Mouse (Mus musculus): Measurements from ENCODE around the gene Mmgt2. TPM values are rescaled to one million over a fixed set of nuclear protein-coding genes. Genes with fewer than 3 reads are reported as not detected.

Mmgt2 gene
- polyA plus RNA-seq (2016; fragmentation: Nextera tagmentation; extraction: Ambion mirVana) = 30.8 and 34.7 TPM in 2 replicates

DNA sequence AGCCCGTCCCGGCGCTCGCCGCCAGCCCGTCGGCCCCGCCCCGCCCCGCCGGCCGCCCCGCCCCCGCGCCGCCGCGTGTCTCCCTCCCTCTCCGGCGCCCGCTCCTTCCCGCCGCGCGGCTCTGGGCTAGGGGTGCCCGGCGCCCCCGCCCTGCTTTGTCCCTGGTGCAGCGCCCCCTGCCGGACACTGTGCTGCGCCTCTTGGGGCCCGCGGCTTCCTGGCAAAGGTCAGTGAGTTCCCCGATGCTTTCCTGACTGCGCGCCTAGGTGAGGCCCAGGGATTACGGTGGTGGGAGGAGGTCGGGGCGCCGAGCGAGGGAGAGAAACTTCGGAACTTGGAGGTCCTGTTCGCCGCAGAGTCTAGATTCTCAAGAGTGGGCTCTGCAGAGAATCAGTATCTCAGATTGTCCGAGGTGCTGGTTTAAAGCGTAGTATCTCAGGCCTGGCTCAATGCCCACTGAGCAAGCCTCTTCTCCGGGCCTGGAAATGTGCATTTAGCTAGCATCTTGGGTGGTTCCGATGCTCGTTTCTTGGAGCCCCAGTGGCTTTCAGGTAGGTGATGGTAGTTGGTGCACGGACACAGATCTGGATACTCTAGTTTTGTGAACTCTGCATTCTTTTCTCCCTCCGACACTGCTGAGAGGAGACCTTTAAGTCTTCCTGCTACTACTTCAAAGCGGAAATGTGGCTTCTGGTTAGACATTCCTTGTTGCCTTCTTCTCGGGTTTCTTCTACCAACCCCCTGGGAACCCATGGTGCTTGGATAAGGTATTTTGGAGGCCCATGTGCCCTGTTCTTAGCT lies at the start of gene Mmgt2:
Mmgt2 (plus strand) TSS at position 74 of the 801 bp plus-strand sequence.
- H3K27me3 ChIP-seq (replicated peaks) = no peaks in the 10 kb centered on the region
- 0 out of 2 replicates have a peak within 1 kb of the TSS, but pooled peaks have one; percentile 17 for H3K27ac ChIP-seq
- no peaks in the 10 kb centered on the region for H3K9me3 ChIP-seq
- ATAC-seq (ENCODE audit: low FRiP score, low read depth) = peak; percentile 89
- peak within 1 kb of the TSS; percentile 96 for H3K4me2 ChIP-seq (replicated peaks)
- H3K4me3 ChIP-seq = peak within 1 kb of the TSS; percentile 74
- H3K36me3 ChIP-seq = no peaks in the 10 kb centered on the region
- H3K9ac ChIP-seq = peak within 1 kb of the TSS; percentile 83
- peaks cover 39% of the 10 kb centered on the region for H3K4me1 ChIP-seq
- 1% methylated on average over 32 of the region's 53 CpGs for WGBS

DNA sequence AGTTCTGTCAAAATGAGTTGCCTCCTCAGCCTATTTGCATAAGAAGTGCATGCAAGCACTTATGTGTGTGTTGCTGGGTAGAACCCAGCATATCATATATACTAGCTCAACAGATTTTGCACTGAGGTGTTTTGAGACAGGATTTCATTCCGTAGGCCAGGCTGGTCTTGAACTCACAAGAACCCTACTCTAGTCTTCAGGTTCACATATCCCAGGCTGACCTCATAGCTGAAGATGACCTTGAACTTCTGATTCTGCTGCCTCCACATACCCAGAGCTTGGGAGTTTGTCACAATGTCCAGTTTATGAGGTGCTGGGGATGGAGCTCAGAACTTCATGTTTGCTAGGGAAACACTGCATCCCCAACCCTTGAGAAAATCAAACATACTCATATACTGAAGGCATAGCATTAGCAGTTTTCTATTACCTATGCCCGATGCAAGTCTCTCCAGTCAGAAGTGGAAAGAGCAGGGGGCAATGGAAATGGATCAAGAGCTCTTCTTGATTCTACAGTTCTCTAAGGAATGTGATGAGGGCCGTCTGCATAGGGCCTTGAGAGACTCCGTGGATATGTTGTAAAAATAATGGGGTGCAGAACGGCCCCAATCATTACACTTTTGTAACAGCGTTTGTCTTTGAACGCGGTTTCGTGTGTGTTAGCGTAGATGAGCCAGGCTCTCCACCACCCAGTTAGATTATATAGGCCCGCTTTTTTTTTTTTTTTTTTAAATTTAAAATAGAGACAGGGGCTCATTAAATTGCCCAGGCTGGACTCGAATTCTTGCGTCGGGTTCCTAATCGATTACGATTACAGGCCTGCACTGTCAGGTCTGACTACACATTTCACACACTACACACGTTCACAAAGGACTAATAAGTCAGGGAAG lies 46.5 kb upstream of the Mmgt2 start:
- WGBS = 12% methylated on average over 17 of the region's 17 CpGs

DNA sequence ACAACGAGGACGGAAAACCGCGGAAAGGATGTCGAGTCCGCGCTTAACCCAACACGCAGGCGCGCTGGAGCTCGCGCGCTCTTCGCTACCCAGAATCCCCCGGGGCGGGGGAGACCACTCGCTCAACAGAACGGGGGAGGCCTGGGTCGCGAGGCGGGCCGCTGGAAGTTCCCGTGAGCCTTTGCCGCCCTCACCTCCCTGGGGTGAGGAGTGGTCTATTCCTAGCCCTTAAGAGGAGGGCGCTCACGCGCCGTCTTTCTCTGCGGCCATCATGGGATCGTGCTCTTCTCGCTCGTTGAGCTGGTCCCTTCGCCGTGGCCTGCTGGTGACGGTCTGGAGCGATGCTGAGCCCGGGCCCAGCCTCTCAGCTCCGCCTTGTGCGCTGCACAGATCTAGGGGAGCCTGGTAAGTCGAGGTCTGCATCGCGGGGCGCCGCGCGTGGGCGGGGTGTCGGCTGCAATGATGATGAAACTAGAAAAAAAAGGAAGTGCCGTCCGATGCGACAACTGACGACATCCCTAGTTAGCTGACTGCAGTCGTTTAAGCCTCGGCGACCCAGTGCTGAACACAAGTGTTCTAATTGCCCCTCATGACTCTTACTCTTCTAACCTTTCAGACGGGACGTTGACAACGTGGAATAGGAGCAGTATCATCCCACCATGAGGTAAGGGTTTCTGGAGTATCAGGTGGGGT lies 45.7 kb upstream of the Mmgt2 start:
- WGBS = under 1% methylated on average over 58 of the region's 58 CpGs
- Histone ChIP-seq H3K4me2 (replicated peaks) (peak overlapping the region; percentile 89), H3K4me3 (peak overlapping the region; percentile 66), H3K9ac (peak overlapping the region; percentile 81), H3K9me3 (no peaks in the 10 kb centered on the region), H3K4me1 (peaks cover 35% of the 10 kb centered on the region), H3K27me3 (replicated peaks) (no peaks in the 10 kb centered on the region), H3K36me3 (peaks cover 40% of the 10 kb centered on the region), H3K27ac (peak overlapping the region; percentile 79; the same call in 1 of the 2 replicates)
- ATAC-seq (ENCODE audit: low FRiP score, low read depth) = peak; percentile 93

More for the DNA sequence above, 46.5 kb upstream of the Mmgt2 start:
- 0 out of 2 replicates have a peak, but pooled peaks have one; percentile 4 for ATAC-seq (ENCODE audit: low FRiP score, low read depth)
- Histone ChIP-seq H3K27me3 (replicated peaks) (no peaks in the 10 kb centered on the region), H3K4me2 (replicated peaks) (peak overlapping the region; percentile 89), H3K4me3 (peak overlapping the region; percentile 66), H3K27ac (peak overlapping the region; percentile 77), H3K9ac (peak overlapping the region; percentile 81), H3K4me1 (peaks cover 35% of the 10 kb centered on the region), H3K9me3 (no peaks in the 10 kb centered on the region), H3K36me3 (peaks cover 32% of the 10 kb centered on the region)

DNA sequence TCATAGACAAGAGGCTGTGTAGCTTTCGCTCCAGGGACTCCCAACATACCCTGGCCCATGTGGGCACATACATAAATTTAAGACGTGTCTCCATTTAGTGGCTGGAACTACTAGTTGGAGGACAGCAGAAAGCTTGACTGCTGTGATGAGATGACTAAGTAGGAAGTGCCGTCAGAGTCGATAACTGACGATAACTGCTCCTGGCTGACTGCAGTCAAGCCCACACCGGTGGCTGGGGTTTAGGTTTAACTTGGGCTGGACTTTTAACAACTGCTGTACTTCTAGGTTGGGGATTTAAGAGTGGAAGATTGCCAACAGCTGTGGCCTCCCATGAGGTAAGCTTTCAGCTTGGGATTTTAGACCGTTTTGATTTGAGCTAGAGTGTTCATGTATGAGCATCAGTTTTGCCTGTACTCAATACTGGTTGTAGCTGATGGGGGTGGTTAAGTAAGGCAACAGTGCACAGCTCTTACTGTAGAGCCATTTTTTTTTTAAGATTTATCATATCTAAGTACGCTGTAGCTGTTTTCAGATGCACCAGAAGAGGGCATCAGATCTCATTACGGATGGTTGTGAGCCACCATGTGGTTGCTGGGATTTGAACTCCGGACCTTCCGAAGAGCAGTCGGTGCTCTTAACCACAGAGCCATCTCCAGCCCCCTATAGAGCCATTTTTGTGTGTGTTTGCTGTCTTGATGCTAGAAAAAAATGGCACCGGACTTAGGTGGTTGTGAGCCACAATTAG lies 45.0 kb upstream of the Mmgt2 start:
- H3K4me2 ChIP-seq (replicated peaks) = peak overlapping the region; percentile 89
- peaks cover 28% of the 10 kb centered on the region for H3K4me1 ChIP-seq
- H3K27me3 ChIP-seq (replicated peaks) = no peaks in the 10 kb centered on the region
- H3K4me3 ChIP-seq = peak overlapping the region; percentile 66
- no peaks in the 10 kb centered on the region for H3K9me3 ChIP-seq
- ATAC-seq (ENCODE audit: low FRiP score, low read depth) = peak; percentile 18; the same call in 1 of the 2 replicates
- peak overlapping the region; percentile 79; the same call in 1 of the 2 replicates for H3K27ac ChIP-seq
- peak overlapping the region; percentile 81 for H3K9ac ChIP-seq
- peaks cover 47% of the 10 kb centered on the region for H3K36me3 ChIP-seq
- WGBS = under 1% methylated on average over 13 of the region's 13 CpGs

DNA sequence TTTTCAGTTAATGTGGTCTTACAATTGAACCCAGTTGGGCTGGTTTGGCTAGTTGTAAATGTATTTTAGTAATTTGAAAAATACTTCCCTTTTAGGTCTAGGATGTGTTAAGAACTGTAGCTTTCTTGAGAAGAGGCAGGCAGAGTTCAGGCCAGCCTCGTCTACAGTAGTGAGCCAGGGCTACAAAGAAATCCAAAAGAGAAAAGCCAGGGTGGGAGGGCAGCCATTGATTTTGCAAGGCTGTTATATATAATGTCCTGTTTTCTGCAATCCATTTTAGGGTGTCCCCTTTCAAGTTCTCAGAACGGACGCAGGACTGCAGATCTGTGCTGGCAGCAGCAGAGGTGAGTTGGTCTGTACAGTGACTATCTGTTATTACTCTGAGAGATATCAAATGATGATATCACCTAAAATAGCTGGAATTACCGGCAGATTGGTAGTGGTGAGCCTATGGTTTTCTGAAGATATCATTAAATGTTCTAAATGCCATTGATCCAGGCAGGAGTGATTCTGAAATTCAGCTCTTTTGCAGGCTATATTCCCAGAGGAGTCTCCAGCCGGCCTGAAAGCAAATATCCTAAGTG lies 44.2 kb upstream of the Mmgt2 start:
- Histone ChIP-seq H3K9ac (peak overlapping the region; percentile 81), H3K4me1 (peaks cover 28% of the 10 kb centered on the region), H3K4me3 (peak overlapping the region; percentile 66), H3K27me3 (replicated peaks) (no peaks in the 10 kb centered on the region), H3K36me3 (peaks cover 54% of the 10 kb centered on the region), H3K27ac (no peak overlapping the region), H3K9me3 (no peaks in the 10 kb centered on the region), H3K4me2 (replicated peaks) (peak overlapping the region; percentile 89)
- WGBS = 13% methylated on average over 5 of the region's 5 CpGs
- ATAC-seq (ENCODE audit: low FRiP score, low read depth) = no peak

DNA sequence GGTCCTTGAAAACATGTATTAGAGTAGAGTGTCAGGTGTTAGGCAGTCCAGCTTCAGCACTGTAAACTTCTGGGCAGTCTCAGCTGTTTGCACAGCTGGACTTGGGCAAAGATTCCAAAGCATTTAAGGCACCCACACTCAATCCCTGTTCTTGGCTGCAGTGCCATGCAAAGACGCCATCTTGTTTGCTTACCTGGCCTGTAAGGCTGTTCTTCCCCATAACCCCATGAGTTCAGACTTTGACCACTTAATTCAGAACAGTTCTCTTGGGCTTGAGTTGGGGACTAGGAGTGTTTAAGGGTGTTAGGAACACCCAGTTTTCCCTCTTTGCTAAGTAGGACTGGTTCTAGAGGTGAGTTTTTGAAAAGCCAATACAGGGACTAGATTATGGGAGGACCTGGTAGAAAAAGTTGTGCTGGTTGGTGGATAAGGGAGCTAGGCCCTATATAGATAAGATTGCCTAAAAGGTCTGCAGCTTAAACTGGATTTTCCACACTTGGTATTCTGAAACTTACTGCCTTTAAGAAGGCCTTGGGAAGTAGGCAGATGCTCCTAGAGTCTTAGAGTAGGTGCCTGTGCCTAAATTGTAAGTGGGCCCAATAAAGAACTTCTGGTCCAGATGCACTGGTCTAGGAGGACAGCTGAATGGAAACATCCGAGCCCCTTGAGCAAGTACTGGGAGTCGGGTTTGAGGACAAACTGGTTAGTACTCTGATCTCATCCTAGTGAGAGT lies 43.4 kb upstream of the Mmgt2 start:
- WGBS = 23% methylated on average over 3 of the region's 3 CpGs
- H3K4me1 ChIP-seq = peaks cover 28% of the 10 kb centered on the region

DNA sequence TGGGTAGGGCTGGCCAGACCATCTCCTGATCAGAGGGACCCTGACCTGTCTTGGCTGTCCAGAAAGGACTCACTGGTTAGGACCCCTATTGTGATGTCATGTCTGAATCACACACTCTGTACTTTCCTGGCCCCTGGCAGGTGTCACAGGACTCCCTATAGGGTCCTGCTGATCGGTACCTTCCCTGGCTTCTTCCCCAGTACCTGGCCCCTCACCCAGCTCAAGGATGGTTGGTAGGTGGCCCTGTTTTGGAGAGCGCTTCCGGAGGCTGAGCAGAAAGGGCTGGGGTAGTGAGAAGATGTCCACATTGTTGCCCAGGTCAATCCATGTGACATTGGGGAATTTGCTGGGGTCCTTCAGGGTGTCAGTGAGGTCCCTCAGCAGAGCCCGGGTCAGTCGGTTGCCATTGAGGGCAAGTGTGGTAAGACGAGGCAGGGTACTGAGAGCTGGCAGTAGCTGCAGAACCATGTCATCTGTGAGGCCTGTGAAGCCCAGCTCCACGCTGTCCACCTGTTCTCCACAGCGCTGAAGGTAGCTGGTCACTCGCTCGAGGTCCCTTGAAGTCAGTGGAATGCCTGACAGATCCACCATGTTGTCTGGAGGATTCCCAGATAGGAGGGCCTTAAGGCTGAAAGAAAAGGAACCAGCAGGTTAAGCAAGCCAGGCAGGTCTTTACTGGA lies 42.7 kb upstream of the Mmgt2 start:
- Histone ChIP-seq H3K9ac (peak overlapping the region; percentile 81; the same call in 1 of the 2 replicates), H3K9me3 (no peaks in the 10 kb centered on the region), H3K36me3 (peaks cover 62% of the 10 kb centered on the region), H3K4me2 (replicated peaks) (peak overlapping the region; percentile 89), H3K27ac (no peak overlapping the region), H3K4me3 (peak overlapping the region; percentile 13; the same call in 1 of the 2 replicates), H3K4me1 (peaks cover 28% of the 10 kb centered on the region), H3K27me3 (replicated peaks) (no peaks in the 10 kb centered on the region)
- 34% methylated on average over 10 of the region's 10 CpGs for WGBS
- no peak for ATAC-seq (ENCODE audit: low FRiP score, low read depth)

More for the DNA sequence above, 43.4 kb upstream of the Mmgt2 start:
- Histone ChIP-seq H3K9me3 (no peaks in the 10 kb centered on the region), H3K27ac (no peak overlapping the region), H3K36me3 (peaks cover 62% of the 10 kb centered on the region), H3K9ac (peak overlapping the region; percentile 81; the same call in 1 of the 2 replicates), H3K4me3 (peak overlapping the region; percentile 13), H3K27me3 (replicated peaks) (no peaks in the 10 kb centered on the region), H3K4me2 (replicated peaks) (peak overlapping the region; percentile 89)
- no peak for ATAC-seq (ENCODE audit: low FRiP score, low read depth)

DNA sequence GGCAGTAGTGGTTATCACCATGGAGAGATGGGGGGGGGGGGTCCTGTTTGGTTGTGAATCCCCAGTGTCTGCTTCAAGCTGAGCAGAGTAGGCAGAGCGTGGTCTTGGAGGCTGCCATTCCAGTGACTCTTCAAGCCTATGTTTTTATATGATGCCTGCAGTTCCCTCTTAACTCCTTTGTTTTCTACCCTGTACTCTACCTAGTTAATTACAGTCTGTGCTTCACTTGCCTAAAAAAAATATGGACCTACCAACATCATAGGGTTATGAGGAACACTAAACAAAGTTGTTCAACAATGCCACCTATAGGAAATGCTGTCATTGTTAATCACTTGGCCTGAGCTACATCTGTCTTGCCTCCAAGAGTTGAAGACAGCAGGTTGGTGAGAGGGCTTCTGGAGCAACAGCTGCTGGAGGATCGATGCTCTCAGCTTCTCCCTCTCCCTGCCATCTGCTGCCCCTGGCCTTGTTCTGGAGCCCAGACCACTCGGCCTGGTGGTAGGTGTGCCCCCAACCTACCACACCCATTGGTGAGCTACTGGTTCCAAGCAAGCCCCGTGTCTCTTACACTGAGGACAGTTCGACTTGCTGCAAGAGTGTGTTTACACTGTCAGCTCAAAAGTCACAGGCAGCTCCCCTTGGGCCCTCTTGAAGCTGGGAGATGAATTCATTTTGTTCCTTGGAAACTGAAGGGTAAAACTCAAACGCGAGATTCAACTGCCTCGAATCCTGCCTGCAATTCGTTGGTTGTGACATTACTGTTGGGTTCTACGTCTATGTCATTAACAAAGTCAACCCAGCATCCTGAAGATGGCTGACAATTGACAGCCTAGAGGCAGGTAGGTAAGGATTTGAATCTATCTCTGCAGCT lies 41.9 kb upstream of the Mmgt2 start:
- Histone ChIP-seq H3K9ac (no peak overlapping the region), H3K9me3 (no peaks in the 10 kb centered on the region), H3K27ac (no peak overlapping the region), H3K36me3 (peaks cover 62% of the 10 kb centered on the region), H3K27me3 (replicated peaks) (no peaks in the 10 kb centered on the region), H3K4me1 (peaks cover 28% of the 10 kb centered on the region), H3K4me3 (no peak overlapping the region), H3K4me2 (replicated peaks) (peak overlapping the region; percentile 89; the same call in 1 of the 2 replicates)
- no peak for ATAC-seq (ENCODE audit: low FRiP score, low read depth)
- 69% methylated on average over 10 of the region's 10 CpGs for WGBS

DNA sequence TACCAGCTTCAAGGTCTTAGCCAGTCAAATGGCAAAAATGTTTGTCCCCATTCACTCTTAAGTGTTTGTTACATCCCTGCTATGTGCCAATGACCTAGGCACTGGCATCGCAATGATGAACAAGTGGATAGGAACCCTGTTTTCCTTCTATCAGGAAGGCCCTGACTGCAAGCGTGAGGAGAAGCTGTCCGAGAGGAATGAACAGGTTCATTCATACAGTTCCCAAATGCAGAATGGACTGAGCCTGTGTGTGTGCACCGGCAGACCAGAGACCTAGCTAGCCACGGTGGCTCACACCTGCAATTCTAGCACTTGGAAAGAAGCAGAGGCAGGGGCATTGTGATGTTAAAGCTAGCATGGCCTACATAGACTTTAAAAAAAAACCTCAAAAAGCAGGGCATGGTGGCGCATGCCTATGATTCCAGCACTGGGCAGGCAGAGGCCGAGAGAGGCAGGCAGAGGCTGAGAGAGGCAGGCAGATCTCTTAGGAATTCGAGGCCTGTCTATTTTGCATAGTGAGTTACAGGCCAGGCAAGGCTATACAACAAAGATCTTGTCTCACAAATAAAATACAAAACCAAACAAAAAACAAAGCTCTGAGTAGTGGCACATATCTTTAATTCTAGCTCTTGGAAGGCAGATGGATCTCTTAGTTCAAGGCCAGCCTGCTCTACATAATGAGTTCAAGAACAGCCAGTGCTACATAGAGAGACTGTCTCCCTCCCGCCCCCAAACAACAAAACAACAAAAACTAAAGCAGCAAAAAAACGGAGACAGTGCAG lies 41.1 kb upstream of the Mmgt2 start:
- Histone ChIP-seq H3K9ac (no peak overlapping the region), H3K27ac (no peak overlapping the region), H3K4me1 (peaks cover 29% of the 10 kb centered on the region), H3K4me3 (no peak overlapping the region), H3K9me3 (no peaks in the 10 kb centered on the region), H3K36me3 (peaks cover 62% of the 10 kb centered on the region), H3K4me2 (replicated peaks) (no peak overlapping the region), H3K27me3 (replicated peaks) (no peaks in the 10 kb centered on the region)
- ATAC-seq (ENCODE audit: low FRiP score, low read depth) = no peak
- WGBS = 66% methylated on average over 10 of the region's 10 CpGs
